Mouse (Mus musculus) gastrocnemius, adult 18-20 months (tissue): Measurements from ENCODE around the gene Gm11042. TPM values are rescaled to one million over a fixed set of nuclear protein-coding genes. Genes with fewer than 3 reads are reported as not detected.

ENCODE experiments used
- DNase-seq: peaks from one replicate; pipeline ENCODE4 v3.0.0; 2021; ENCODE audit warnings: low spot score
- long read RNA-seq, 2 experiments: library from polyadenylated mRNA; stranded (forward); transcript quantifications; one replicate each; pipeline ENCODE4 v2.0.0; 2021
- total RNA-seq, 2 experiments: library from RNA; stranded (reverse); gene quantifications; 2 replicates each; pipeline ENCODE4 v1.2.3; 2021

Gene Gm11042
- total RNA-seq = not detected
- long read RNA-seq, experiment 1 = 0 reads
- long read RNA-seq, experiment 2 = 0 reads

DNA sequence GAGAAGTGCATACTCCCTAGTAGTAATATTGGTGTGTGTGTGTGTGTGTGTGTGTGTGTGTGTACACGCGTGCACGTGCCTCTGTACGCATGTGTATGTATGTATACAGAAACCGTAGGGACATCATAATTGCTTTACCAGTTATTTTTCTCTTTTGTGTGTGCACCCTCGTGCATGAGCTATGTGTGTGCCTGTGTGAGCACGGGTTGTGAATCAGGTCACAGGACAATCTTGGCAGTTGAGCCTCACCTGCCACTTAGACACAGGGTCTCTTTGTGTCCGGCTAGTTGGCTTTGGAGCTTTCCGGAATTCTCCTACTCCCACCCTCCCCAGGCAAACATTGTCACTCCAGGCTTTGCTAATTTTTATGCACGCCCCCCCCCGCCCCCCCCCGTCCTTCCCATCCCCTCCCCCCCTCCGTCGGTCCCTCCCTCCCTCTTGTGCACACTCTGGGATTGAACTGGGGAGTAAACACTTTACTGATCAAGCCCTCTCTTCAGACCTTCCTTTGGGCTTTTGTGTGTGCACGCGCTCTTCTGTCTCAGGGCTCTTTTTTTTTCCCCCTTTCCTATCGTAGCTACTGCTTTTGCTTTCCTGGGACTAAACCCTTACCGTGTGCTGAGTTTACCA, at the start of gene Gm11042:
Gm11042 (minus strand) TSS at position 51 of the 630 bp plus-strand sequence.
- no peak for DNase-seq

DNA sequence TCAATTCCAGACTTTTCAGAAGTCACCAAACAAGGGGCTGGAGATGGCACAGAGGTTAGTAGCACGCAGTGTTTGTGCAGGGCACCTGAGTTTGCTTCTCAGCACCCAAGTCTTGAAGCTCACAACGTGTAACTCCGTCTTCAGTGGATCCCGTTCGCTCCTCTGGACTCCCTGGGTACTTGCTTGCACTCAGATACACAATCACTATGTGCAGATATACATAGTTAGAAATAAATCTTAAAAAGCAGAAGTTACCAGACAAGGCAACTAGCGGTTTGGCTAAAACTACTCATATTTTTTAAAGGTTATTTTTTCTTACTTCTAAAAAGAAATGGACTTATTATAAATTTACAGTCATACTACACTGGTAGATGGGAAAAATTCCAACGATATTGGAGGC, 48.3 kb upstream of the Gm11042 start:
- no peak for DNase-seq

DNA sequence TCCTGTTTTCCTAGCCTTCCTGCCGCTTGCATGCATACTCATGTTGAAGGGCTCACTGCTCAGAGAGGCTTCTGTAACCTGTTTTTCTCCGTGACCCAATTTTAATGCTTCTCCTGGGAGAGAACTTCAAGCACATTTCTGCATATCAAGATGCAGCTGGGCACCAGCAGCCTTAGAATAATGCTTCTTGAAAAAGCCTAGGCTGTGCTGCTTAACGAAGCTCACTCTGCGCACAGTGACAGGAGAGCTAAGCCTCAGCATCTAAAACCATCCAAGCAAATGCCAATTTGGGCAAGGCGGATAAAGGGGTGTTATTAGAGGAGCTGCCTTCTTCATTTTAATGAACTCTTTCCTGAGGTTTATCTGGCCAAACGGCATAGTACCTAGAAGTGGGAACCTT, 46.9 kb upstream of the Gm11042 start:
- no peak for DNase-seq

DNA sequence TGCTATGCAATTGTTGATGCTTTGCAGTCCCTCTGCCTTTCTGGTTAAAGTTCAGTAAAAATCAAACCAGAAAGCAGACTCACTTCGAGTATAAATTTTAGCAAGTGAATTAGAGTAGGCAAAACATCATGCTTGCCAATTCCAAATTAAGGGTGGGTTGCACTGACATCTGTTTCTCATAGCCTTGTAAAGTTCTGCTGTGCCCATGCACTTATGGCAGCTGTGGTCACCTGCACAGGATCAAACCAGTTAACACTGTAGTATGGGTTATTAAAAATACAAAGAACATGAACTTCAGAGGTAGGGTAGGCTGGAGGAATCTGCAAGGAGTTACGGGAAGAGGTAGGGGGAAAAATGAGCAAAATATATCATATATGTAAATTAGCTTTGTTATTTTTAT, 46.3 kb upstream of the Gm11042 start:
- no peak for DNase-seq

DNA sequence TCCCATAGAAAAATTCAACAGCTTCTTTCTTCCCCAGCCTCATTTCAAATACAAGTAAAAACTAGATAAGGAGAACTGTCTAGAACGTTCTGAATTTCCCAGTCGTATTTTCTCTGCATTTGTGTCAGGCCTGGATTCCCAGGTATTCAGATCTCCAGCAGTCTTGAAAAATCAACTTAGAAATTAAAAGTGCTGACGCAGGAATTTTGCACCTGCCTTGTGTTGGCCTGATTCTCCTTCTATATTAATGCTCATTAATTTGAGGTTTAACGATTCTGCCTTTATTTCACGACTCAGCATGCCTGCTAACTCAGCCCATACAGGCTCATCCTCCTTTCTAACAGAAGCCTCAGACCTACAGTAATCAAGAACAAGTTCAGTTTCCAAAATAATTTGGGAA, 43.6 kb upstream of the Gm11042 start:
- no peak for DNase-seq

DNA sequence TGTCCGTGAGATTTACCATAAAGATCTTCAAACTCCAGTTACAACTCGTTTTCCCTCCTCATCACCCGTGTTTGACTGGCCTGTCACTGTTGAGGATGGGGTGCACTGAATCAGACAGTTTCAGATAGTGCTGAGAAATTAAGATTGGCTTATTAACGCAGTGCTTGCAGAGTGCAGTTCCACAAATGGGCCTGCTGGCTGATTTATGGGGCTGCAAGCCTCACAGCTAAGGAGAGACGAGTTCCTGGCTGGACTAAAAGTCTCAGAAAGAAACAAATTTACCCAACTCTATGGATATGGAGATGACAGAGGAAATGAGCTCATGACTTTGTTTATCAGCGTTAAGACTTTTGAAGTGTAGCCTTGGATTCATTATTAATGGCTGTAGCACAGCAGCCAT, 41.6 kb upstream of the Gm11042 start:
- no peak for DNase-seq

DNA sequence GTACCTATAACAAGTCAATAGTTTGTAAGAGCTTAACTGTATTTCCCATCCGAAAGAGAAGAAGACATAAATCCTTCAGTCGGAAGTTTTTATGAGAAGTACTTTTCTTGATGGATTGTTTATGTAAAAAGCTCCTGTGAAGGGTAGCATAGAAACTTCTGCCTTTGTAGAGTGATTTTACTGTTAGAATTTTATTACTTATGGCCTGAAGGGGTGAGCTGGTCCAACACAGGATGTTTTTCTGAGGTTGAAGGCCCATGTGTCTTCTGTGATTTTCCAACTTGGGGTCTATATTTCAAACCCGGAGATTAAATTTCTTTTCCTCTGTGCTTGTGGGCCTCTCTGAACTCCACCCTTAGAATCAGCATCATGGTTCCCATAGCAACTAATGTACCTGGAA, 26.5 kb upstream of the Gm11042 start:
- no peak for DNase-seq

DNA sequence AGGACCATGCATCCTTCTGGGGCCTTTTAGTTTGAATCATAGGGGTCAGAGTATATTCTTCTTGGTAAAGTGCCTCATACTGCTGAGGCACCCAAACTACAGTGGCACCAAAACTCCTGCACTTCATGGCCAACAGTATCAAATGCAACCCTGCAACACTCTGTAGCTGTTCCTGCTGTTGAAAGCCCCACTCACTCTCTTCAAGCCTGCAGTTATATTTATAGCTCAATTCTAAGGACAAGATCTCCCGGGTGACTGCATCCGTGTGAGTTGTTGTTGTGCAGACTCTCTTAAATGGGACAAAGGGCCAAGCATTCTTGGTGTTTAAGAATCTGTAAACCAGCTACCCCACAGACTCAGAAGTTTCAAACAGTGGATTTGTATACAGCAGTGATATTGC, 23.9 kb upstream of the Gm11042 start:
- no peak for DNase-seq

DNA sequence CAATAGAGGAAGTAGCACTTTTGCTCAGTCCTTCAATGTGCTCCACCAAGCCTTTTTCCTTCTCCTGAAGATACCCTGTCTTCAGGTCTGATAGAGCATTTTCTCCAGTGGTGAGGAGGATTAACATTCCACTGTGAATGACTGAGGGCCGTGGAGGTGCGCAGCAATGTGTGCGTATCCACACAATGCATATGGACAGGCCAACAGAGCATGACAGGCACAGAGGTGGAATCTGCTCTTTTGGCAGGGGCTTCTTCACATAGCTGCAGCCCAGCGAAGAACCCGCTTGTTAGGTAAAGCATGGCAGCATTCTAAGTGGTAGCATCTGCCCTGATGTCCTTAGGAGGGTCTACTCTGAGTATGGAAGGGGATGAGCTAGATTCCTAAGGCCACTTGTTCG, 17.5 kb upstream of the Gm11042 start:
- DNase-seq = no peak

DNA sequence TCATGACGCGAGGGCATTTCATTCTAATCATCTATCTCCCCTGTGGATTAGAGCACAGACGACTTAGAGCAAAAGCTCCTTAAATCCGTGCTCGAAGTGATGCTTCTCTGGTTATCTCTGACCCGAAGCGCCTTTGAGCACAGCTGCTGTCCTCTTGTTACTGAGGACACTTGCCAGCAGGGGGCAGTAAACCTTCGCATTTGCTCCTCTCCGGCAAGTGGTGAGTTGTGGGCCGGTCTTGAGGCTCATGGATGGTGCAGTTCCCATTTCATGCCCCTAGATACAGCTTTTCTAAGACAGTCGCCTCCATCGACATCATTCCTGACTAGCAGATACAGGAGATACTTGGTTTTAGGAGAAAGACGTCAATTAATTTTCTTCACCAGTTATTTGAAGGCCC, 16.8 kb upstream of the Gm11042 start:
- DNase-seq = peak; percentile 40

DNA sequence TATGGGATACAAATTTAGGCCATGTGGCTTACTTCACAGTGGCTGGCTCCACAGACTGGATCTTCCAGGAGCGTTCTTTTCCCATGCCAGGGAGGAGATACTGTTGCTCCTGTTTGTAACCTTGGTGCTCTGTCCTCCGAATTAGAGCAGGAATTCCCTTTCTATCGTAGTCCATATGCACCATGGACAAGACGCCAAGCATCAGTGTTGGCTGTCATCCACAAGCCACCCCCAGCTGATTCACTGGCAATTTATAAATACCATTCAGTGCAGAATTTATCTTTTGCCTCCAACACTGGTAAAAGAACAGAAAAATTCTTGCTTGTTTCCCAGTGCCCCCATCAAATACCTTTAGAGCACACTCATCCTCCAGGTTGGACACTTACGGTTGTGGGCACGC, 13.6 kb upstream of the Gm11042 start:
- DNase-seq = no peak

DNA sequence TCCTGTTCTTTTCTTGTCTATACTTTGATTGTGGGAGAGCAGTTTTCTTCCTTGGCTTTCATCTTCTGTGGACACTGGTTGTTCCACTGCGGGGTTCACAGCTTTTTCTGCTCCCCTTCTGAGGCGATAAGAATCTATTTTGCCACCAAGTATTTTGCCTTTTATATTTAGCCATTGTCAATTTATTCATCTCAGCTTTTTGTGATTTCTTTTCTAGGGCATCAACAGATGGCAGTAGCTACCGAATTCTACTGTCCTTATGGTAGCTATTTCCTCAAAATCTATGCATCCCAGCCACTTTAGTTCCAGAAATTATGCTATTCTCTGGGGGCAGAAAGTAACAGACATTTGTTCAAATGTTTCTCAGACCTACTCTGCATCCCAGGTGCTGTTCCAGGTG, 10.4 kb upstream of the Gm11042 start:
- no peak for DNase-seq

DNA sequence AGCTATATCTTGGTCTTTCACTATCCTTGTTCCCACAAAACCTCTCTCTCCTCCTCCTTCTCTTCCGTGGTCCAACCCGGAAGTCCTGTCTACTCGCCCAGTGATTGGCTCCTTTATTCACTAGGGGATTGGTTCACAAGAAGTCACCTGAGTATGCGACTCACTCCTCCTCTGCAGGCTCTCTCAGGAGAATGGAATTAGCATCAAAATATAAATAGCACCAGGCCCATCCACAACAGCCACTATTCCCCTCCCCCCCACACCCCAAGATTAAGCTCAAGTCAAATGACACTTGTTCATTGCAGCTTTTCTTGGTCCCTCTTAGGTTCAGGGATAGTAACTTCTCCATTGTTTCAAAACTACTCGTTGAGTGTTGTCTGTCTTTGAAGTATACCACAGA, 5.8 kb upstream of the Gm11042 start:
- DNase-seq = no peak

DNA sequence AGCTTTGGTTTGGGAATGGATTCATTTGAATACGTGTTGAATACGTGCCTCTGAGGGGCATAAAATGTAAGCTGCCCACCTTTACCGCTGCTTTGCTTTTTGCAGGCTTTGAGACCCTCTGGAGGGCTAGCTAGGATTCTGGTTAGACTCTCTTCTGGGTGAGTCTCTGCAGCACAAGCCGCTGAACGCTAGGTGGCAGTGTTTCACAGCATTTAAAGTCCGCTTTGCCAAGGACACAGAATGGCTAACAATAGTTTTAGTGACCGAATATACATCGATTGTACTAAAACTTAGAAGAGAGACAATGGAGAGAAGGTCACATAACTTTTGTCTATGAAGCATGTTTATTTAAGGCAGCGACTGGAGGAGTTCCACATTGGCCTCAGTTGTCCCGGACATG, 4.1 kb upstream of the Gm11042 start:
- DNase-seq = peak; percentile 43

DNA sequence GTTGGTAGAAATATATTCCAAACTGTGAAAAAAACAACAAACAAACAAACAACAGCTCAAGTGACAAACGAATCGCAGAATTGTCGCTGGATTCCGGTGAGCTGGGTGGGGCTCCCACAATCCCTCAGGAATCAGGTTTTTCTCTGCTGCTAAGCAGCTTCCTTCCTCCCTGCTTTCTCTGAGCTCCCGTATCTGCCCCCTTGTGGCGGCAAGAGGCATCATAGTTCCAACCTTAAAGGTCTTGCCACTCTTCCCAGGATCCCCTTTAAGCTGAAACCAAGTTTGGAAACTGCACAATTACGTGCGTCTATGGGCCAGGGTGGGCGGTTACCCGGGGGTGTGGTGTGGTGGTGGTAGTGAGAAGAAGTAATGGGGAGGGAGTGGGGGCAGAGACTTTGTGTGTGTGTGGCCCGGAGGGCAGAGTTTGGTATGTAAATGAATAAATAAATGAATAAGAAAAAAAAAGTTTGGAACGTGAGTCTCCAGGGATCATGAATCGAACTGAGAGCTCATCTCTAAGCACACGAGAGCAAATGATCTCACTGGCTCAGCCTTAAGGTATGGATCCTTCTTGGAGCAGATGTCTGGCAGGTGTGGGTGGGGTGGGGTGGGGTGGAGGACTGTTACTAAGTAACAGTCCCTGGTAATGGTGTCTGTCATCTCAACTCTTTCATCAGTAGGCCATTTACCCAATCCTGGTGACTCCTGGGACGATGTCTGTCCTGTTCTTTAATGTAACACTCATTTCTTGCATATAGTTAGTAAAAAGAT, 980 bp upstream of the Gm11042 start:
- DNase-seq = peak; percentile 58

DNA sequence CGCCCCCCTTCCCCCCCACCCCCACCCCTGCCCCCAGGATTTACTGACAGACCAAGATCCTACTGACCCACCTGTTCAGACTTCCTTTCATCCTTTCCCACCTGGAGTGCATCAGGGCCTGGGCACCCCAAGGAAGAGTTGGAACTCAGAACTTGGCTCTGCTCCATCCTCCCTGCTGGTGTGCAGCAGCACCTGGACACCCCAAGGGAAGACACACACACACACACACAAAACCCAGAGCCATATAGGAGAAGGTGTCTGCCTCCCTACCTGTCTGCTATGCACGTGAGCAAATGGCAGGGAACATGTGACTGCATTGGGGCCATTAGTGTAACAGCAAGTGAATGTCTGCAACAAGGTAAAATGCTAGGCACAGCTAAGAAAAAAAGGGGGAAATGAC, 973 bp downstream of the Gm11042 start:
- DNase-seq = no peak

DNA sequence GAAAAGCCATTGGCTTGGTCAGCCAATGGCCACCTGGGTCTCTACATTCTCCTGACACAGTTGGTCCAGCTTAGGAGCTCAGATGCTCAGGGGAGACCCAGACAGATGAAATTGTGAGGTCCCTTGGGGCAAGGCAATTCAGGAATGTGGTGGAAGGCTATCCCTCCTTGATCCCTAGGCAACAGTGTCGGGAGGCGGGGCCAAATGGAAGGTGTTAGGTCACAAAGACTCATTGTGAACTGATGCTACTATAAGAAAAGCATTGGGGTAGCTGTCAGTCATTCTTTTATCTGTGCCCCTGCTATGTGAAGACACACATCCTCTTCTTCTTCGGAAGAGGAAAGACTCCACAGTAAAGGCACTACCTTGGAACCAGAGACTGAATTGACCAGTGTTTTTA, 3.6 kb downstream of the Gm11042 start:
- DNase-seq = no peak

DNA sequence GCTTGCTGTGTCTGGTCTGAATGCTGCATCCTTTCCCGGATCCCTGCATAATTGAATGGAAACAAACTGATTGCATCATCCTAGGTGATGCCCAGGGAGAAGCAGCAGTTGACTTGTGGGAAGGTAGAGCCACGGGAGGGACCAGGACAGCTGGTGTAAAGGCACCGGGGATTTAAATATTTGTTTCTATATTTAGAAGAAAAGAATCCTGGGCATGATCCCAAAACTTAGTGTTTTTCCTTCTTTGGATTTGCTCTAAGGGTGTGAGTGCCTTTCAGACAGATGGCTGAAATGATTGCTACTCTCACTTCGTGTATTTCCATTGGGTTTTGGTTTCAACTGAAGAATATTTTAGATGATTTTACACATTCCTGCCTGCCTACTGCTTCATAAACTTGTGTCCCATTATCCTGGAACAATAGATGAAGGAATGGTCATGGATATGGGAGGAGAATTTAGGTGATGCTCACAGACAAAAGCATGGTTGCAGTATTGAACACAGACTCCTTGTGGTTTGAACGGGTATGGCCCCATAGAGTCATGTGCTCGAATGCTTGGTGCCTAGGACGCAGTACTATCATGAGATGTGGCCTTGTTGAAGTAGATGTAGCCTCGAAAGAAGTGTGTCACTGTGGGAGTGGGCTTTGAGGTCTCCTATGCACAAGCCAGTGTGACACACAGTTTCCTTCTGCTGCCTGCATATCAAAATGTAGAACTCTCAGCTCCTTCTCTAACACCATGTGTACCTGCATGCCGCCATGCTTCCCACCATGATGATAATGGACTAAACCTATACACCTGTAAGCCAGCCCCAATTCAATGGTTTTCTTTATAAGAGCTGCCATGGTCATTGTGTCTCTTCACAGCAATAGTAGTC, 12.5 kb downstream of the Gm11042 start:
- DNase-seq = no peak

DNA sequence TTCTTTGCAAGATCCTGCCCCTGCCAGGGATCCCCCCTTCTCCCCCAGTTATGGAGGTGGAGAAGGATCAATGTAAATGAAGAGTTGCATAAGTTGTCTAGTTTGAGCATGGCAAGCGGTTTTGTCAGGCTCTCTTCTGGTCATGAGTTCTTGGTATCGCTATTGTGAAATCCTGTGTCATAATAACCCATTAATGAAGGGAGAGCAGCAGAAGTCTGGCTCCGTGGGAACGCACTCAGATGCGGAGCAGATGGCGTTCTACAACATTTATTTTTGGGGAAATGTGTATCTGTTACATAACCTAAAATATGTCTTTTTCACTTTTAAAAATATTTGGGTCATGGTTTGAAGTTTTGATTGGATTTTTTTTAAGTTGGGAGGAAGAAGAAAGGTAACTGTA, 14.6 kb downstream of the Gm11042 start:
- no peak for DNase-seq

DNA sequence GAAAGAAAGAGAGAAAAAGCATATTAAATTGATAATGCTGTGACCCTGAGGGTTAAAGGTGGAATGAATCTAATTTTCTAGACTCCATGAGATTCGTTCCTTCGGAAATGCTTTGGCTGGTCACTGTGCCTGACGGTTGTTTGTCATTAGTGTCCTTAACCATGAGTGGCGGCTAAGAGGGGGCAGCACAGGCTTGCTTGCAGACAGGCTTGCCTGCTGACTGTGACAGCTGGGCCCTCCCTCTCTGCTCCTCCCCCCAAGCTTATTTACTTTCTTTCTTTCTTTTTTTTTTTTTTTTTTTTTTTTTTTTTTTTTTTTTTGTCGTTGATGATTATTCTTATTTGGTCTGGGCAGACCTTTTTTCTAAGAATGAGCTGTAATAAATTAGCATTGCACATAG, 19.8 kb downstream of the Gm11042 start:
- DNase-seq = no peak

DNA sequence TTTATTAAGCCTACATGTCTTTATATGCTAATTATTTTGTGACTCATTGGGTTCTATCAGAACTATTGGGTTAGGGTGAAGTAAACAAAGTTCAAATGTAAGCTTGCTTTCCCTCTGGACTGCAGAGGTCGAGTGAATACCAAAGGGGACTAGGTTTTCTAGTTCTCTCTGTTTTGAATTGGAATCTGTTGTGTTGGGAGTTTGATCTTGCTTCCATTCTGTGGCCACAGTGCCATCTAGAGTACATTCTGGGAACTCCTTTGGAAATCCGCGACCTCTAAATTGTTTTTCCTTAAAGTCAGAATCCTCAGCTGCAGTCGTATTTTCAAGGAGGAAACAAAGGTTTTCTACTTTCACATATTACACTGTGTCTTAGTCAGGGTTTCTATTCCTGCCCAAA, 22.6 kb downstream of the Gm11042 start:
- peak; percentile 12 for DNase-seq

DNA sequence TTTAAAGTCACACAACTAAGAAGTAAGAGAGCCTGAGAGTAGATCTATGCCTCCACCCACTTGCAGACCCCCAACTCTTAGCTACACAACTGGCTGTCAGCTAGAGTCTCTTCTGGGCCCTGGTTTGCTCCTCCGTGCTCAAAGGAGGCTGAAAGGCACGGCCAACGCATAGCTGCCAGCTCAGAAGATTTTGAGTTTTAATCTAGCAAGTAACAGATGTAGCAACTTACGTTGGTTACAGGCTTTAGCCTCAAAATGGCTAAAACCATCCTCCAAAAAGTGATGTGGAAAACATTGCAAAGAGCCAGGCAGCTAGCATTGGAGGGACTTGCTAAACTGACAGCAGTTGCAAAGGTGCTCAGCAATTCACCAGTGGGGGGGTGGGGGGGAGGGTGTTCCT, 25.2 kb downstream of the Gm11042 start:
- DNase-seq = no peak
